Mouse (Mus musculus) c-Kit-positive CD71-positive TER-119-positive erythroid progenitor cells, embryonic 14.5 days (primary cell): Measurements from ENCODE around the gene Gtf2h1.

Experiments used
- DNase-seq: peaks from one replicate; pipeline ENCODE4 v3.0.0-alpha.2; 2013; ENCODE audit warnings: low spot score

The Gtf2h1 gene

DNA sequence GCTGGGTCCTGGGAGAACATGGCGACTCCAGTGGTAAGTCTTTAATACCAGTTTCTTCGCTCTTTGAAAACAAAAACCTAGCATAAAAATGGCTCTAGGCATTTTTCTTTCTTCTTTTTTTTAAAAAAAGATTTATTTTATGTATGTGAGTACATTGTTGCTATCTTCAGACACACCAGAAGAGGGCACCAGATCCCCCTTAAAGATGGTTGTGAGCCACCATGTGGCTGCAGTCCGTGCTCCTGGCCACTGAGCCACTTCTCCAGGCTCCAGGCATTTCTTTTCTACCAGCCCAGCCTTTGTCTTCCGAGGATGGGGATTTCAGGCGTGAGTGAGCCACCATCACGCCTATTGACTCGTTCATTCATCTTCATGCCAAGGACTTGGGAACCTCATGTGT lies 55.1 kb downstream of the Gtf2h1 start:
- no peak for DNase-seq

DNA sequence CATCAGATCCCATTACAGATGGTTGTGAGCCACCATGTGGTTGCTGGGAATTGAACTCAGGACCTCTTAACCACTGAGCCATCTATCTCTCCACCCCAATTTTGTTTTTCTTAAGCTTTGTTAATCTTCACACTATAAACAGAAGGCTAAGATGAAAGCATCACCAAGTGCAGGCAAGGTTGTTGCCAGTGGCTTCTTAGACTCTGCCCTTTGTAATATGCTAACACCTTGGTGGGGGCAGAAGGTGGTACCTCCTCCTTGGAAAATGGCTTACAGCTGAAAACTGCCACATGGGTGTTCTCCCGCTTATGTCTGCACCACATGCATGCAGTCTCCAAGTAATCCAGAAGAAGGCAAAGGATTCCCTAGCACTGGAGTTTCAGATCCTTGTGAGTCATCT lies 56.8 kb downstream of the Gtf2h1 start:
- DNase-seq: no peak

DNA sequence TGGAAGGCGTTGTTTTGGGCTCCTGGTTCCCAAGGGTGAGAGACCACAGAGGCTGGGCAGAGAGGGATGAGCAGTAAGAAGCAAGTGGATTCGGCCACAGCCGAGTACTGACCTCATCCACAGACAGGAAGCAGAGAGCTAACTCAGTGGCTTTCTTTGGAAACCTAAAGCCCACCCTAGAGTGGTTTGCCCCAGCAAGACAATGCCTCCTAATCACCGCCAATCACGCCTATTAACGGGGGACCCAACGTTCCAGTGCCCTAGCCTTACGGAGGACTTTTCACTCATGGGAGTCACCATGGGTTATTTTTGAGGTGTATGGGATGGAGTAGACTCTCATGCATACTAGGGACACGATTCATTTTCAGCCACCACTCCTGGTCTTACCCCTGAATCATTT lies 57.5 kb downstream of the Gtf2h1 start:
- DNase-seq: no peak

DNA sequence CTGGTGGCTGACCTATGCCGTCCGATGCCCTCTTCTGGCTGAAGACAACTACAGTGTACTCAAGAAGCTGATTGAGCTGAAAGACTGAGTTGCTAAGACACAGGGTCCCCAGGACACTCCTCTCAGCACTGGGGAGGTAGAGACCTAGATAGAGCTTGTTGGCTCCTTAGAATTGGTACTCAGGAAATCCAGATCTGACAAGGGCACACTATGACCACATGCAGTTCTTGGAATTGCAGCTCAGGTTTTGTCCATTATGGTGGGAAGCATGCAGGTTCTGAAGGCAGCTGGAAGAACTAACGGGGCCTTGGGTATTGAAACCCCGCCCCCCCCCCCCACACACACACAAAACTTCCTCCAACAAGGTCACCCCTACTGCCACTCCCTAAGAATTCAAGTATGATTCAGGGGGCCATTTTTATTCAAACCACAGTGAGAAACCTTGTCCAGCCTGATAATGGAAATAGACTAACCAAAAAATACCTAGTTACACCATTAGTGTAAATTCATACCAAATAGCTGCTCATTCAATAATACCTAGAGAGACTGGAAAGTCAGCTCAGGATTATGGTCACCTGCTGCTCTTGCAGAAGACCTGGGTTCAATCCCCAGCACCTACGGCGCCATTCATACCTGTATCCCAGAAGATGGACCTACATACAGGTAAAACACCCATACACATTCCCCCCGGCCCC lies 60.1 kb downstream of the Gtf2h1 start:
- no peak for DNase-seq

DNA sequence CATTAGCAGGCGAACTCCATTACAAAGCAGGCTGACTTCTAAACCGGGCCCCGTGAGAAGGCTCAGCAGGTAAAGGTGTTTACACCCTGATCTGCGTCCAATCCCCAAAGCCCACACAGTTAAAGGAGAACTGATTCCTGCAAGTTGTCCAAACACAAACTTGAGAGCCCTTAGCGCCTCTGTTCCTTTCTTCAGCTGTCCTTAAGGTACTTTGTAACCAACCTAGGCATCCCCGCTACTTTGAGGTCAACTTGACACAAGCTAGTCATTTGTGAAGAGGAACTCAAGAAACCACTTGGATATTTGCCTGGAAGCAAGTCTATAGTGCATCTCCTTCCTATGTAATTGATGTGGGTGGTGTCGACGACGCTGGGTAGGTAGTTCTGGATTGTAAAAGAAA lies 61.5 kb downstream of the Gtf2h1 start:
- DNase-seq: no peak

DNA sequence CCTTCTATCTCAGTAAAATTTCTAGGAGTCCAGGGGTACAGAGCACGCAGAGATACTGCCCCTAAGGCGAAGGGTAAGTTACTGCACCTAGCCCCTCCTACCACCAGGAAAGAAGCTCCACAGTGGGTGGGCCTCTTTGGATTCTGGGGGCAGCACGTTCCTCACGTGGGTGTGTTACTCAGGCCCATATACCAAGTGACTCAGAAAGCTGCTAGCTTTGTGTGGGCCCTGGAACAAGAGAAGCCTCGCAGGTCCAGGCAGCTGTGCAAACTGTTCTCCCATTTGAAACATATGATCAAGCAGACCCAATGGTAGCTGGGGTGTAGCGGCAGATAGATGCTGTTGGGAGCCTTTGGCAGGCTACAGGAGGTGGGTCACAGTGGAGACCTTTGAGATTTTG lies 63.1 kb downstream of the Gtf2h1 start:
- DNase-seq: no peak

DNA sequence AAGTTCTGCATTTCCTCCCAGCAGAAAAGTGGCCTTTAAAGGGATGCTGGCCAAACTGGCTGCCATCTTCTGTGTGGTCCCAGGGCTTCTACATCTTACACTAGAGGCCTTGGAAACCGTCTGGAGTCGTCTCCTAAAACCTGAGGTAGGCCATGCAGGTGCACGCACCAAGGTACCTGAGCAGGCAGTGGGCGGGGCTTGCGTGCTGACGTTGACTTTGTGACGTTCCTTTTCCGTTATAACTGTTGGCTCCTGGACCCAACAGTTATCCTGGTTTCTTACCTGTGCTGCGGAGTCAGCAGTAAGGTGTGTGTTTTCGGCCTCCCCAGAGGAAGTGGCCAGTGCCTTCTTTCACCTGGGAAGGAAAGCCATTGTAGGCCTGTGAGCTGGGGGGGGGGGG lies 65.1 kb downstream of the Gtf2h1 start, which contains the start of gene Ldhc:
Ldhc (plus strand) TSS at position 208 of the 400 bp plus-strand sequence.
- DNase-seq: no peak

DNA sequence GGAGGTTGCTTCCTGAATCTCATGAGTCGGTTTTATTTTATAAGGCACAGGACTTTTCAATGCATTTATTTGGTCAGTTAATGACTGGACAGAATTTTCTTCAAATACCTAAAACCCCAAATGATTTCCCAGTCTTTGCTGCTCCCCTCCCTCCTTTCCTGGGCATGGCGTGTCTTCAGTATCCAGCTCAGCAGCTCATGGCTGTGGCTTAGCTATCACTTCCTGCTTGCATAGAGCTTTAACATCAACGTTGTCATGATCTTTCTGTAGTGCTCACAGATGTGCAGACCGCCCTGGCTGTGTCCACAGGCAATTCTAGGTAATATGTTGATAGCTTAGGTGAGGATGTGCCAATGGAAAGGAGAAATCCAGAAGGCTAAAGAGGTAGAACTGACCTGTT lies 76.1 kb downstream of the Gtf2h1 start:
- DNase-seq: no peak
